Mouse (Mus musculus) neural tube, embryonic 14.5 days (tissue): ENCODE data around the gene Rhox3f. TPM values are rescaled to one million over a fixed set of nuclear protein-coding genes. Genes with fewer than 3 reads are reported as not detected.
"Not testable (repeated sequence)": the region's sequence is repeated elsewhere in the genome, so short reads cannot be mapped to it uniquely, and the experiment has no call there.

Experiments
- ATAC-seq: fragments of 200-750 bp; cut with Nextera tagmentation; 2 replicates; pipeline ENCODE4 v1.8.0; 2017; ENCODE audit warnings: low read depth, mild to moderate bottlenecking, moderate TSS enrichment, moderate library complexity
- H3K27ac ChIP-seq: fragments of 300-500 bp; sonication (generic); 2 replicates; pipeline ENCODE4 v1.5.1; 2014; ENCODE audit warnings: low read depth, mild to moderate bottlenecking, control low read depth, low read length, moderate library complexity, mixed read lengths
- H3K27me3 ChIP-seq: fragments of 300-500 bp; sonication (generic); 2 replicates; pipeline ENCODE4 v1.6.1; 2014; ENCODE audit warnings: low read length; ENCODE audit not compliant: control insufficient read depth, insufficient read depth
- H3K36me3 ChIP-seq: fragments of 300-500 bp; sonication (generic); 2 replicates; pipeline ENCODE4 v1.6.1; 2014; ENCODE audit warnings: low read length, mixed read lengths; ENCODE audit not compliant: control insufficient read depth, insufficient read depth
- H3K4me1 ChIP-seq: fragments of 300-500 bp; sonication (generic); 2 replicates; pipeline ENCODE4 v1.6.1; 2014; ENCODE audit warnings: low read length; ENCODE audit not compliant: control insufficient read depth, insufficient read depth
- H3K4me2 ChIP-seq: fragments of 300-500 bp; sonication (generic); 2 replicates; pipeline ENCODE4 v1.6.1; 2014; ENCODE audit warnings: mild to moderate bottlenecking, low read depth, low read length, control low read depth
- H3K4me3 ChIP-seq: fragments of 300-500 bp; sonication (generic); 2 replicates; pipeline ENCODE4 v1.5.1; 2014; ENCODE audit warnings: low read depth, low read length, control low read depth, mixed read lengths
- H3K9ac ChIP-seq: fragments of 300-500 bp; sonication (generic); replicated peaks from 2 replicates; pipeline ENCODE4 v1.6.1; 2014; ENCODE audit warnings: low read depth, mild to moderate bottlenecking, control low read depth, low read length, mixed read lengths
- H3K9me3 ChIP-seq: fragments of 300-500 bp; sonication (generic); 2 replicates; pipeline ENCODE4 v1.6.1; 2016; ENCODE audit warnings: low read length; ENCODE audit not compliant: control insufficient read depth
- WGBS: fragments of 180-500 bp; shearing (Covaris S2); extraction: QIAGEN DNeasy Blood & Tissue Kit; methylation state at CpG from one replicate; pipeline ENCODE4 v1.1.7; 2014; 5-methylcytosine and 5-hydroxymethylcytosine counted together
- polyA plus RNA-seq: library from polyadenylated mRNA; unstranded; fragments of >200 nt; fragmentation: Nextera tagmentation; extraction: Ambion mirVana; gene quantifications from 2 replicates; pipeline ENCODE4 v1.2.1, GENCODE M21; 2014

Gene Rhox3f
- polyA plus RNA-seq: not detected in 2 replicates

DNA sequence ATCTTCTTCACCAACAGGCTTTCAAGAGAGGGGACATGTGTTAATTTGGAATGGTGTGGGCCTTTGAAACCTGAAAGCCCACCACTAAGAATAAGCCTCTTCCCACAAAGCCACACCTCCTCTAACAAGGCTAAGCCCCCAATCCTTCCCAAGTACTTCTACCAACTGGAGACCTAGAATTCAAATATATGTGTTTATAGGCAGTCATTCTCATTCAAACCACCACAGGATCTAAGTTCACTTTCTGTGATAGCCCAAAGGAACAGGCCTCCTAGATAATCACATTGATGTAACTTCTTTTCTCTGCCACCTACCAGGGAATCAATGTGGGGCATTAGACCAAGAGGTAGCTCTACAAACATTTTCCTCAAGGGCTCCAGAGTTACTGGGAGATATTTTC is at the start of gene Rhox3f:
Rhox3f (plus strand) TSS at position 301 of the 400 bp plus-strand sequence.
- not testable (repeated sequence) for H3K4me3 ChIP-seq, H3K27ac ChIP-seq, H3K36me3 ChIP-seq, H3K4me2 ChIP-seq, H3K9ac ChIP-seq, H3K27me3 ChIP-seq, H3K4me1 ChIP-seq, H3K9me3 ChIP-seq, ATAC-seq

DNA sequence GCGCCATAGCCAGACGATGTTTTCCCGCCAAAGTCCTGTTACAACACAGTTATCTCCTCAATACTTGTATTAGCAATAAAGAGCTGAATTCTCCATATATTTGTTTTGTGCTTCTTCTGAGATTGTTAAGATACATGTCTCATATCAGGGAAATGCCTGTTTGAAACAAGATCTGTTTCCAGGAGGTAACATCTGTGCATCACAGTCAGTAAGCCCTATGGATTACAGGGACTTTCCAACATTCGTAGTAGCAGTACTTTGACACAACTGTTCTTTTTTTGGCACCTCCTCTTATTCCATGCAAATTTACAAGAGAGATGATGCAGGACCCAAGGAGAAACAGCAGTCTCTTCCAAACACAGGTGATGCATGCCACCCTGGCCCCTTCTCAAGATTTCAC is 39.1 kb upstream of the Rhox3f start, which contains the start of gene Rhox3e:
Rhox3e (plus strand) TSS at position 301 of the 400 bp plus-strand sequence.
- H3K9ac ChIP-seq, H3K9me3 ChIP-seq, H3K4me3 ChIP-seq, ATAC-seq, H3K4me1 ChIP-seq, H3K27me3 ChIP-seq, H3K4me2 ChIP-seq, H3K27ac ChIP-seq, H3K36me3 ChIP-seq: not testable (repeated sequence)
- no CpG with 5 or more reads among the region's 4 CpGs for WGBS

DNA sequence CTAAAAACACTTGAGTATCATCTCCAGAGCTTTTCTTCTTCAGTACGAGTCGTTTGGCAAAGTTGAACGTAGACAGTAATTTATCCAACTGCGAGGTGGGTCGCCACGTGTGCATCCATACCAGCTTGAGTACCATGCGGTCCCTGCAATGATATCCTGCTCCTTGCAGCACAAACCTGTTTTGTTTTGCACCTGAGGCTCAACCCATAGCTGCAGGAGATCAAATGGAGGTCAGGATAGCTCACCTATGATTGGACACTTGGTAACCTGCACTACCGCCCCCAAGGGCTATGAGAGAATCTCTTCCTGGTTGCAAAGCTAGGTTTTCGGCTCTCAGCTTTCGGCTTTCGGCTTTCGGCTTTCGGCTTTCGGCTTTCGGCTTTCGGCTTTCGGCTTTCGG is 23.7 kb upstream of the Rhox3f start, which contains the start of gene Rhox4e:
Rhox4e (plus strand) TSS at position 301 of the 400 bp plus-strand sequence.
- not testable (repeated sequence) for H3K4me2 ChIP-seq, ATAC-seq, H3K27me3 ChIP-seq, H3K4me3 ChIP-seq, H3K27ac ChIP-seq, H3K9me3 ChIP-seq, H3K36me3 ChIP-seq, H3K9ac ChIP-seq, H3K4me1 ChIP-seq
- 99% methylated on average over 10 of the region's 18 CpGs for WGBS

DNA sequence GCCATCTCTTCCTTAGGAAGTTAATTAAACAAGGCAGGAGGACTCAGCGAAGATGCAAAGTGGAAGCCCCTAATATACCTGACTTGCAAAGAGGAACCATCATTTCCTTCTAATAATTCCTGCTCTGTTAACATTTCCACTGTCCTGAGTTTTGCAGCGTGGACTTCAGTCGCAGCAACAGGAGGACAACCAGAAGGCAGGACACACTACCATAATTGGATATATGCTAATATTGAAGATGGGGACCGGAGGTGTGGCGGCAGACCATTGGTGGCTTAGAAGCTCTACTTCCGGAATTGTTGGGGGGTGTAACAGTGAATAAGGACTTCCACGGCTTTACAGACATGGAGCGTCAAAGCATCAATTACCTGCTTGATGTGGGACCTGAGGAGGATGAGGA is 9.7 kb upstream of the Rhox3f start, which contains the start of gene Rhox2f:
Rhox2f (plus strand) TSS at position 301 of the 400 bp plus-strand sequence.
- not testable (repeated sequence) for ATAC-seq, H3K4me3 ChIP-seq, H3K27me3 ChIP-seq, H3K4me2 ChIP-seq, H3K9me3 ChIP-seq, H3K27ac ChIP-seq, H3K9ac ChIP-seq, H3K4me1 ChIP-seq, H3K36me3 ChIP-seq
- whole genome bisulfite sequencing: 93% methylated on average over 5 of the region's 8 CpGs

DNA sequence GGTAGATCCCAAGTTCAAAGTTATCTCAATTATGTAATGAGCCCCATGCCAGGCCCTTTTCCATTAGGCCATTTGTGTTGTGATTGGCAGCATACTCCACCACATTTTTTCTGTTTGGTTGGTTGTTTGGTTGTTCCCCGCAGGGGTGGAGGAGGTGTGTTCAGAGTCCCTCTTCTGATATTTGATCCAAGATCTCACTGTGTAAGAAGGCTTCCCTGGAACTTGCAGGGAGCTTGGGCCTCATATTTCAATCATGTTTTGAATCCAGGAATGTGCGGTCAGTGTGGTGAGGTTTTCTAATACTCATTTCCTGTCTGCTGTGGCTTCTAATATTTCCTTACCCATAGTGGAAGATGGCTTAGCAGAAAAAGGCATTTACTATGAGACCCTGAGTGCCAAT is 8.2 kb upstream of the Rhox3f start:
- not testable (repeated sequence) for H3K36me3 ChIP-seq, ATAC-seq, H3K9me3 ChIP-seq, H3K9ac ChIP-seq, H3K27ac ChIP-seq, H3K4me1 ChIP-seq, H3K27me3 ChIP-seq, H3K4me3 ChIP-seq, H3K4me2 ChIP-seq
- 84% methylated on average over 2 of the region's 2 CpGs for WGBS

DNA sequence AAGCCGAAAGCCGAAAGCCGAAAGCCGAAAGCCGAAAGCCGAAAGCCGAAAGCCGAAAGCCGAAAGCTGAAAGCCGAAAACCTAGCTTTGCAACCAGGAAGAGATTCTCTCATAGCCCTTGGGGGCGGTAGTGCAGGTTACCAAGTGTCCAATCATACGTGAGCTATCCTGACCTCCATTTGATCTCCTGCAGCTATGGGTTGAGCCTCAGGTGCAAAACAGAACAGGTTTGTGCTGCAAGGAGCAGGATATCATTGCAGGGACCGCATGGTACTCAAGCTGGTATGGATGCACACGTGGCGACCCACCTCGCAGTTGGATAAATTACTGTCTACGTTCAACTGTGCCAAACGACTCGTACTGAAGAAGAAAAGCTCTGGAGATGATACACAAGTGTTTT is 26.8 kb downstream of the Rhox3f start, which contains the start of gene Rhox4f:
Rhox4f (minus strand) TSS at position 101 of the 400 bp plus-strand sequence.
- not testable (repeated sequence) for H3K9me3 ChIP-seq, ATAC-seq, H3K9ac ChIP-seq, H3K36me3 ChIP-seq, H3K27me3 ChIP-seq, H3K27ac ChIP-seq, H3K4me2 ChIP-seq, H3K4me3 ChIP-seq, H3K4me1 ChIP-seq
- WGBS: 96% methylated on average over 16 of the region's 19 CpGs

DNA sequence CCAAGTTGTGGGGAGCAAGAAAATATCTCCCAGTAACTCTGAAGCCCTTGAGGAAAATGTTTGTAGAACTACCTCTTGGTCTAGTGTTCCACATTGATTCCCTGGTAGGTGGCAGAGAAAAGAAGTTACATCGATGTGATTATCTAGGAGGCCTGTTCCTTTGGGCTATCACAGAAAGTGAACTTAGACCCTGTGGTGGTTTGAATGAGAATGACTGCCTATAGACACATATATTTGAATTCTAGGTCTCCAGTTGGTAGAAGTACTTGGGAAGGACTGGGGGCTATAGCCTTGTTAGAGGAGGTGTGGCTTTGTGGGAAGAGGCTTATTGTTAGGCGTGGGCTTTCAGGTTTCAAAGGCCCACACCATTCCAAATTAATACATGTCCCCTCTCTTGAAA is 47.7 kb downstream of the Rhox3f start, which contains the start of gene Rhox3g:
Rhox3g (minus strand) TSS at position 101 of the 400 bp plus-strand sequence.
- not testable (repeated sequence) for H3K9me3 ChIP-seq, H3K4me3 ChIP-seq, H3K9ac ChIP-seq, ATAC-seq, H3K27ac ChIP-seq, H3K4me1 ChIP-seq, H3K27me3 ChIP-seq, H3K4me2 ChIP-seq, H3K36me3 ChIP-seq
- WGBS: 90% methylated on average over 2 of the region's 2 CpGs

Other genes starting within 250 kb of the Rhox3f start
- gene Rhox3a2, start 201.0 kb upstream of the Rhox3f start, polyA plus RNA-seq: not detected in 2 replicates
- gene Rhox4a2, start 190.1 kb upstream of the Rhox3f start, polyA plus RNA-seq: not detected in 2 replicates
- gene Rhox2b, start 168.9 kb upstream of the Rhox3f start, polyA plus RNA-seq: 0.36 TPM in 1 of 2 replicates, not detected in the other
- not detected in 2 replicates for gene Rhox4b, start 148.5 kb upstream of the Rhox3f start, polyA plus RNA-seq
- gene Rhox2c, start 127.3 kb upstream of the Rhox3f start, polyA plus RNA-seq: not detected in 2 replicates
- gene Rhox3c, start 122.4 kb upstream of the Rhox3f start, polyA plus RNA-seq: not detected in 2 replicates
- not detected in 2 replicates for gene Rhox4c, start 100.7 kb upstream of the Rhox3f start, polyA plus RNA-seq
- gene Rhox2d, start 87.6 kb upstream of the Rhox3f start, polyA plus RNA-seq: not detected in 2 replicates
- gene Rhox4d, start 66.6 kb upstream of the Rhox3f start, polyA plus RNA-seq: not detected in 2 replicates
- gene Rhox2e, start 50.5 kb upstream of the Rhox3f start, polyA plus RNA-seq: not detected in 2 replicates
- gene Rhox3e, start 39.0 kb upstream of the Rhox3f start, polyA plus RNA-seq: not detected in 2 replicates
- gene Rhox4e, start 23.6 kb upstream of the Rhox3f start, polyA plus RNA-seq: not detected in 2 replicates
- gene Rhox2f, start 9.6 kb upstream of the Rhox3f start, polyA plus RNA-seq: not detected in 2 replicates
- not detected in 2 replicates for gene Rhox4f, start 26.7 kb downstream of the Rhox3f start, polyA plus RNA-seq
- gene Rhox3g, start 47.6 kb downstream of the Rhox3f start, polyA plus RNA-seq: not detected in 2 replicates
- gene Rhox2g, start 62.5 kb downstream of the Rhox3f start, polyA plus RNA-seq: not detected in 2 replicates
- not detected in 2 replicates for gene Rhox4g, start 70.3 kb downstream of the Rhox3f start, polyA plus RNA-seq
- gene Rhox3h, start 87.8 kb downstream of the Rhox3f start, polyA plus RNA-seq: not detected in 2 replicates
- gene Rhox2h, start 92.3 kb downstream of the Rhox3f start, polyA plus RNA-seq: not detected in 2 replicates
- gene Rhox5, start 223.8 kb downstream of the Rhox3f start, polyA plus RNA-seq: 0.37 TPM in 1 of 2 replicates, not detected in the other
- not detected in 2 replicates for gene Rhox6, start 245.9 kb downstream of the Rhox3f start, polyA plus RNA-seq